Mouse (Mus musculus): Measurements from ENCODE around the gene Fiz1.

Fiz1 gene

GRCm38 (mm10) chr7:5014251-5015117, at the start of gene Fiz1, which contains the start of gene Zfp524:
TSS of gene Fiz1 (minus strand) at chr7:5014697.
TSS of gene Zfp524 (plus strand) at chr7:5014415.
- peak; percentile 98 for DNase-seq (ENCODE audit: low spot score)

GRCm38 (mm10) chr7:5062360-5063001, 48.0 kb upstream of the Fiz1 start:
- peak; percentile 91 for DNase-seq (ENCODE audit: low spot score)

DNA sequence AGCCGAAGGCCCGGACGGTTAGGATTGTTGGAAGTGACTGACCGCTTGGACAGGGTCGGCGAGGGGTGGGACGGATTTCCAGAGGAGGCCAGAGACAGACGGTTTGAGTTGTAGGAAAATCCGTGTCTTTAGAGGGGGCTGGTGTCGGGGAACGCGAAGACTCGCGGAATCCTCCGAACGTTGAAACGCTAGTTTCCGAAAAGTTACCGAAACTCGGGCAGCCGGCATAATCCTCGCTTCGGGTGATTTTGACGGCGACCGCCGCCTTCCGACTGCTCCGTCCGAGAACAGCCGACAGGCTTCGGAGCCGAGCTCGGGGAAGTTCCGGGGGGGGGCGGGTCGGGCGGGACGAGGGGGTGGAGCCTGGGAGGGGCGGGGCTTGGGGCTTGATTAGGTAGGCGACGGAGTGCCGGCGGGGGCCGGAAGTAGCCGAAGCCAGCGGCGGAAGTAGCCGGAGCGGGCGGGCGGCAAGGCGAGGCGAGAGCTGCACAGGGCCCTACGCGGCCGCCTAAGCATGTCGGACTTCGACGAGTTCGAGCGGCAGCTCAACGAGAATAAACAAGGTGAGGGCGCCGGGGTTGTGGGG, 47.4 kb upstream of the Fiz1 start, which contains the start of gene U2af2:
TSS of gene U2af2 (plus strand) at position 370 of the 586 bp plus-strand sequence.
- peak; percentile 97 for DNase-seq (ENCODE audit: low spot score)

- DNase-seq (ENCODE audit: low spot score), result peak; percentile 97
Measured at GRCm38 (mm10) chr7:5060944-5061773, 46.7 kb upstream of the Fiz1 start.

DNA sequence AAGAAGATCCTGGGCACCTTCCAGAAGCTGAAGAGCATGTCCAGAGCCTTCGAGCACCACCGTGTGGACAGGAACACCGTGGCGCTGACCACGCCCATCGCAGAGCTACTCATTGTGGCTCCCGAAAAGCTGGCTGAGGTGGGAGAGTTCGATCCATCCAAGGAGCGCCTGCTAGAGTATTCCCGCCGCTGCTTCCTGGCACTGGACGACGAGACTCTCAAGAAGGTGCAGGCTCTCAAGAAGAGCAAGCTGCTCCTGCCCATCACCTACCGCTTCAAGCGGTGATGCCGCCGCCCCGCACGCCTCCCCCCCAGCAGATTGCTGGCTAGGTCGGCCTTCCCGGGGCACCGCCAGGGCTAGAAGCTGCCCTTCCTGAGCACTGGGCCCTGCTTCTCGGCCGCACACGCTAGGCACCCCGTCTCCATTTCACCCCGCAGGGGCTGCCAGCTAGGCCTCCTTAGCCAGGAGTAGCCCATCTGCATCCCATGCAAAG, 45.8 kb upstream of the Fiz1 start:
- peak; percentile 73 for DNase-seq (ENCODE audit: low spot score)

DNA sequence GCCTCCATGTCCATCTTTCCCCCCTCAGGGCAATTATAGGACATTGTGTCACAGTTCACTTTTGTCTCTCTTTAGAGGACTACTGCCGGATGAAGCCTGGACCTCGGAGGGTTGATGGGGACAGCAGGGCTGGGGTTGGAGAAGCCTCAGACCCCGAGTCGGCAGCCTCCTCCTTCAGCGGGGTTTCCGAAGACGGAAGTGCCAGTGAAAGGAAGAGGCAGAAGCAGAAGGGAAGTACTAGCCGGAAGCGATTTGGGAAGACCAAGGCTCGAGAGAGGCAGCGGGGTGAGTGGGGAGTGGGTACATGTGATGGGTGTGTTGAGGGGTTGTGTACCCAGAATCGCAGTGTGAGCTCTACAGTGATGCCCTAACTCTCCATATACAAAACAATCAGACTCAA, 44.9 kb upstream of the Fiz1 start:
- DNase-seq (ENCODE audit: low spot score), result no peak

DNA sequence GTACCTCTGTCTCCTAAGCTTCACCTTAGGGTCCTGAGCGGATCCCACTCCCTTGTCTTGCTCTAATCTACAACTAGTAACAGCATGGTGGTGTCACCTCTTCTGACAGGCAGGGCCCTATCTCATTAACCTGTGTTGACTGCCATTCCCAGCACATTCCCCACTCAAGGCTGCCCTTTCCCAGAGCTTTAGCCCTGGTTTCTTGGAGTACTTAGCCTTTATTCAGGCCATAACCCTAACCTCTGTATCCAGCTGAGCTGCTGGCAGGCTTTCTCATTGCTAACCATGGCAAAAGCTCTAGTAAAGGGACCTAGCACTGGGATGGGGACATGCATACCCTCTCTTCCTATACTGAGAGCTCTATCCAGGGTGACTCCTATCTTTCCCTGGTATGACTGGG, 44.1 kb upstream of the Fiz1 start:
- no peak for DNase-seq (ENCODE audit: low spot score)

GRCm38 (mm10) chr7:5057804-5058203, 43.3 kb upstream of the Fiz1 start:
- DNase-seq (ENCODE audit: low spot score), result no peak

- DNase-seq (ENCODE audit: low spot score), result no peak
Measured at GRCm38 (mm10) chr7:5057381-5057780, 42.9 kb upstream of the Fiz1 start.

GRCm38 (mm10) chr7:5056651-5057263, 42.3 kb upstream of the Fiz1 start:
- DNase-seq (ENCODE audit: low spot score), result no peak

- DNase-seq (ENCODE audit: low spot score), result no peak
Measured at GRCm38 (mm10) chr7:5053456-5054179, 39.1 kb upstream of the Fiz1 start.

GRCm38 (mm10) chr7:5052931-5053343, 38.4 kb upstream of the Fiz1 start:
- DNase-seq (ENCODE audit: low spot score), result no peak

GRCm38 (mm10) chr7:5052438-5052837, 37.9 kb upstream of the Fiz1 start:
- DNase-seq (ENCODE audit: low spot score), result no peak

DNA sequence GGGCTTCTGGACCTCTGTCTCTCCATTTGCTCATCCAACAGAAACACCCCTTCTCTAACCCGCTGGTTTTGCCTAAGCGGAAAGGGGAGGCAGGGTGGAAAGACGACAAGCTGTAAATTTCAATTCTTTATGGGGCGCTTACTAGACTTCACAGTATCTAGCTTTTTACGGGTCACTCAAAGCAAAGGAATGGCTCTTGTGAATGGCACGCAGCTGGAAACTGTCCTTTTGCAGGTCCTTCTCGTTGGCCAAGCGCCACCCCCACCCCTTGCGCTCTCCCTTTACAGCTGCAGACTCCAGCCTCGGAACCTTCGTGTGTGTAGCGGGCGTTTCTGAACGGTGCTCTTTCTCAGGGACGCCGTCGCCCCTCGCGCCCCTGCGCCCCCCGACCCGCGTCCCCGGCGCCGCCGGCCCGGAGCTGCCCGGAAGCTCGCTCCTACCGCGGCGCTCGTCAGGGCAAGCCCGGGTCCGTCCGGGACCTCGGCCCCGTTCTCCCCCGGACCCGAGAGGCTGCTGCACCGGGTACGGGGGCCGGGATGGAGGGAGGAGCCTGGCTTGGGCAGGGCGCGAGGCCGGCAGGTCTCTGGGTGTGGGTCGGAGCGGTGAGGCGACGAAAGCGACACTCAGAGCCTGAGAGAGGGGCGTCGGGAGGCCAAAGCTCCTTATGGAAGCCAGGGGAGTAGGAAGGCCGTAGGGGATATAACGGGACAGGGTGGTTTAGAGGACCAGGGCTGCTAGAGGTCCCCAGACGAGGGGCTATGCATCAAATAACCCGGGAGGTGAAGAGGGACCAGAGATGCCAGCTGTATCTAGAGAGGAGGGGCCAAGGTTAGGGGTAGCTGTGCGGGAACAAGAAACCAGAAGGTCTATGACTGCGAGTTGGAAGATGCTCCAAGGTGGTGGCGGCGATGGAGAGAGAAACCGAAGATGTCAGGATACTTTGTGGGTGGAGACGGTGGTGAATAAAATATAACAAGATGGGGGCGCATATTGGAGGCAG, 37.0 kb upstream of the Fiz1 start, which contains the start of gene Zfp580:
TSS of gene Zfp580 (plus strand) at position 346 of the 1,000 bp plus-strand sequence.
- peak; percentile 68 for DNase-seq (ENCODE audit: low spot score)

- no peak for DNase-seq (ENCODE audit: low spot score)
Measured at GRCm38 (mm10) chr7:5047313-5047712, 32.8 kb upstream of the Fiz1 start.

- DNase-seq (ENCODE audit: low spot score), result no peak
Measured at GRCm38 (mm10) chr7:5046112-5046511, 31.6 kb upstream of the Fiz1 start.

GRCm38 (mm10) chr7:5044981-5045380, 30.5 kb upstream of the Fiz1 start:
- DNase-seq (ENCODE audit: low spot score), result no peak

DNA sequence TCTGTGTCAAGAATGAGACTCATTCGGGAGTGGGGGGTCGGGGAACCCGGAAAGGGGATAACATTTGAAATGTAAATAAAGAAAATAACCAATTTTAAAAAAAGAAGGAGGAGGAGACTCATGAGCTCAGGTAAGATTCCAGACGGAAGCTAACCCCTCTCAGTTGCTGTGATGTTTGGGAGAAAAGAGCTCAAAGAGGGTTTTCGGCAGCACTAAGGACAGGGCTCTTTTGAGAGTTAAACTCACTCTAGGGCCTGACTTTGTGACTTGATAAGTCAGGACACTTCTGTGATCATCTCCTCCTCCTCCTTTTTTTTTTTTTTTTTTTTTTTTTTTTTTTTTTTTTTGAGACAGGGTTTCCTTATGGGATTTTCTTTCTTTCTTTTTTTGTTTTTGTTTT, 24.4 kb upstream of the Fiz1 start:
- DNase-seq (ENCODE audit: low spot score), result no peak

DNA sequence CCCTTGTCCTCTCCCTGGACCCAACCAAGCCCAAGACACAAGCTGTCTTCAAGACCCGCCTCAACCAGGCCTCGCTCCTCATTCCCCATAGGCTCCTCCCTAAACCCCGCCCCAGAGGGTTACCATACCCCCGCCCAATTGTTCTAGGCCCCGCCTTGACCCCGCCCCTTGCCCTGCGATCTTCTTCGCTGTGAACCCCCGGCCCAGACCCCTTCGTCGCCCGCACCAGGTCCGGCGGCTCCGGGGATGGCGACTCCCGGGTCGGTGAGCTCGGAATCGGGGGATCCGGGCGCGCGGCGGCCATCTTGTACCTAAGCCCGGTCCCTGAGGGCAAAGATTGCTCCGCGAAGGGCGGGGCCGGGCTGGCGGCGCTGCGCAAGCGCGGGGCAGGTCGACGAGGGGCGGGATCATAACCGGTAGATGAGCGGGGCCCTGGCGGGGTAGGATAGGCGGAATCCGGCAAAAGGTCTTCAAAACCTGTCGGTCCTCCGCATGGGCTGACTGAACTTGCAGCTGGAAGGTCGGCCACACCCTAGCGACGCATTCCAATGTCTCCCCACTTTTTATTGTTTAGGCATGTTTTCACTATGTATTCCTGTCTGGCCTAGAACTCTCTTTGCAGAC, 23.7 kb upstream of the Fiz1 start, which contains the start of gene Zfp784:
TSS of gene Zfp784 (minus strand) at position 338 of the 624 bp plus-strand sequence.
- peak; percentile 94 for DNase-seq (ENCODE audit: low spot score)
